Mouse (Mus musculus) embryonic facial prominence, embryonic 11.5 days (tissue): ENCODE measurements around the gene Snd1. TPM values are rescaled to one million over a fixed set of nuclear protein-coding genes. Genes with fewer than 3 reads are reported as not detected.

Experiments
- ATAC-seq: fragments of 200-750 bp; cut with Nextera tagmentation; replicated peaks from 2 replicates; pipeline ENCODE4 v1.8.0; 2017; ENCODE audit warnings: low read depth; ENCODE audit not compliant: insufficient number of reproducible peaks, low FRiP score, low TSS enrichment
- DNase-seq: peaks from one replicate; pipeline ENCODE4 v3.0.0-alpha.2; 2015; ENCODE audit warnings: low spot score
- H3K27ac ChIP-seq: fragments of 300-500 bp; sonication (generic); replicated peaks from 2 replicates; pipeline ENCODE4 v1.5.1; 2014; ENCODE audit warnings: mild to moderate bottlenecking, low read depth, low read length, control low read depth
- H3K27me3 ChIP-seq: fragments of 300-500 bp; sonication (generic); 2 replicates; pipeline ENCODE4 v1.6.1; 2014; ENCODE audit warnings: mild to moderate bottlenecking, low read length, moderate library complexity, mixed read lengths; ENCODE audit not compliant: control insufficient read depth, insufficient read depth
- H3K36me3 ChIP-seq: fragments of 300-500 bp; sonication (generic); replicated peaks from 2 replicates; pipeline ENCODE4 v1.6.1; 2014; ENCODE audit warnings: low read depth, mild to moderate bottlenecking, low read length, moderate library complexity, mixed read lengths; ENCODE audit not compliant: control insufficient read depth, insufficient read depth
- H3K4me1 ChIP-seq: fragments of 300-500 bp; sonication (generic); 2 replicates; pipeline ENCODE4 v1.6.1; 2014; ENCODE audit warnings: low read length, mixed read lengths; ENCODE audit not compliant: control insufficient read depth, insufficient read depth
- H3K4me2 ChIP-seq: fragments of 300-500 bp; sonication (generic); 2 replicates; pipeline ENCODE4 v1.6.1; 2014; ENCODE audit warnings: low read depth, mild to moderate bottlenecking, control low read depth, low read length, moderate library complexity
- H3K4me3 ChIP-seq: fragments of 300-500 bp; sonication (generic); 2 replicates; pipeline ENCODE4 v1.5.1; 2014; ENCODE audit warnings: low read depth, low read length, control low read depth
- H3K9ac ChIP-seq: fragments of 300-500 bp; sonication (generic); replicated peaks from 2 replicates; pipeline ENCODE4 v1.6.1; 2014; ENCODE audit warnings: mild to moderate bottlenecking, control low read depth, low read length
- H3K9me3 ChIP-seq: fragments of 300-500 bp; sonication (generic); replicated peaks from 2 replicates; pipeline ENCODE4 v1.6.1; 2016; ENCODE audit warnings: mild to moderate bottlenecking, low read length, inconsistent platforms, mixed read lengths; ENCODE audit not compliant: control insufficient read depth
- WGBS: fragments of 180-500 bp; shearing (Covaris S2); extraction: QIAGEN DNeasy Blood & Tissue Kit; methylation state at CpG from one replicate; pipeline ENCODE4 v1.1.7; 2014; 5-methylcytosine and 5-hydroxymethylcytosine counted together
- polyA plus RNA-seq: library from polyadenylated mRNA; unstranded; fragments of >200 nt; fragmentation: Nextera tagmentation; extraction: Ambion mirVana; gene quantifications from 2 replicates; pipeline ENCODE4 v1.2.1, GENCODE M21; 2014

Snd1 gene
- polyA plus RNA-seq, 1 experiment from 2014 or later: 92.6 TPM

DNA sequence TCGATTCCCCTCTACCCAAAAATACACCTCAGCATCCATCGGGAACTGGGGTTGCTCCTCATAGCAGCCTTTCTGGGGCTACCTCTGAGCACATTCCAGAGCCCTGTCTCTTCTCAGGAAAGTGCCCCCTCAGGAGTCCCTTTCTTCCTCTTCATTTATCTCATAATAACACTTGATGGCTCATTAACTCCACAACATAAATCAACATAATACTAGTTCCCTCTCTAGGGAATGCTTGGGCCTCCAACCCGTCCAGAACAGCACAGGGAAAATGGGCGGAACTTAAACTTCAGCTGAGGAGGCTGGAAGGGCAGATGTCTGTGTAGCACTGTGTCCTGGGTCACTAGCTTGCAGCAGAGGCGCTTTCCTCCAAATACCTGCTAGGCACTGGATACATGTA is 488.2 kb downstream of the Snd1 start:
- Histone ChIP-seq H3K9me3 (no peaks in the 10 kb centered on the region), H3K36me3 (no peaks in the 10 kb centered on the region), H3K27me3 (no peaks in the 10 kb centered on the region), H3K4me3 (no peak overlapping the region), H3K9ac (no peak overlapping the region), H3K27ac (no peak overlapping the region), H3K4me2 (no peak overlapping the region), H3K4me1 (no peaks in the 10 kb centered on the region)
- 54% methylated on average over 5 of the region's 5 CpGs for WGBS
- no peak for DNase-seq
- ATAC-seq: no peak

DNA sequence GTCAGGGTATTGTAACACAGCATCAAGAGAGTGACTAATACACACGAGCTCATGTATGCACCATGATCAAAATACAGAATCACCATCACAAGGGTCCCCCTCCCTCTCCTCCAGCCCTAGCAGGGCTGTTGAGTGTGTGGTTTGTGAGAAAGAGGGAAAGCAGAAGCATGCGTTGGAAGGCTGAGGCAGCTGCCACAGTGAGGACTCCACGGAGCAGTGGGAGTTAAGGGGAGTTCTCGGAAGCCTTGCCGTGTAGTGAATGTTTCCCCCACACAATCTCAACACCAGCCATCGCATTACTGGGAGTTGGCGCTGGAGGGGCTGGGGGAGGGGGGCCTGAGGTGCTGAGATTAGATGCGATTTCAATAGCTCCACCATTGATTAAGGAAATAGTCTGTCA is 490.3 kb downstream of the Snd1 start:
- 60% methylated on average over 8 of the region's 8 CpGs for WGBS
- H3K36me3 ChIP-seq: no peaks in the 10 kb centered on the region
- DNase-seq (no peak), ATAC-seq (no peak)
- no peaks in the 10 kb centered on the region for H3K9me3 ChIP-seq
- H3K4me2 ChIP-seq: no peak overlapping the region
- no peak overlapping the region for H3K27ac ChIP-seq
- no peak overlapping the region for H3K4me3 ChIP-seq
- no peak overlapping the region for H3K9ac ChIP-seq
- H3K27me3 ChIP-seq: no peaks in the 10 kb centered on the region
- H3K4me1 ChIP-seq: no peaks in the 10 kb centered on the region

DNA sequence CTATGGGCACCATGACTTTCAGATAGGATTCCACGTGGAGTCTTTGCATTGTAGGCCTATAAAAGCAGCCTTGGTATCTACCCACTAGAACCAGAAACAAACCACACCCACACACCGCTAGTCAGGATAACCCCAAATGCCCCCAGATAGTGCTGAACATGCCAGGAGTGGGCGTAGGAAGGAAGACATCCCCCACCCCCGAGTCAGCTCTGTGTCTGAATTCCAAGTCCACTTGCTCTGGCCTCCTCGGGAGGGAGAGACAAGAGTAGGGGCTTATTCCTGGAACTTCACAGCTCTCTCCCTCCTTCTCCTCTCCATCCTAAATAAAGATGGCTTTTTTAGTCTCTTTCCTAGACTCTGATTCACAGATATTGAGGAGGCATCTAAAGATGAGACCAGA is 494.7 kb downstream of the Snd1 start:
- DNase-seq: no peak
- no peak for ATAC-seq
- 63% methylated on average over 5 of the region's 5 CpGs for WGBS

DNA sequence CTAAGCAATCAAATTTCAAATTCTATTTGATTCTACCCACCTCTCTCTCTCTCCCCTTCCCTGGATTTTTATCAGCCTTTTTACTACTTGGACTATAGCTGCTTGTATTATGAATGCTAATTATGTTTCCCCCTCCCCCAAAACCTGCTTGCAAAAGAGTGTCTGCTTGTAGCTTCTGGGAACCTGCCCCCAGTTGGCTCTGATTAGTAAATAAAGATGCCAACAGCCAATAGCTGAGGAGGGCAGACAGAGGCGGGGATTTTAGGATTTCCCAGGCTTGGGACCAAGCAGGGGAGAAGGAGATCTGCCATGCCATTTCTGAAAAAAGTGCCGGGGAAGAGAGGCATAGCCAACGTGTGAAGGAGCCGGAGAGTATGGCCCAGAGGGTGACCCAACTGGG is 495.8 kb downstream of the Snd1 start:
- Histone ChIP-seq H3K4me1 (no peaks in the 10 kb centered on the region), H3K27ac (no peak overlapping the region), H3K4me2 (no peak overlapping the region), H3K9ac (no peak overlapping the region), H3K9me3 (no peaks in the 10 kb centered on the region), H3K27me3 (no peaks in the 10 kb centered on the region), H3K4me3 (no peak overlapping the region), H3K36me3 (no peaks in the 10 kb centered on the region)
- DNase-seq: no peak
- no peak for ATAC-seq
- WGBS: 47% methylated on average over 4 of the region's 4 CpGs

More for the DNA sequence above, 494.7 kb downstream of the Snd1 start:
- Histone ChIP-seq H3K27ac (no peak overlapping the region), H3K27me3 (no peaks in the 10 kb centered on the region), H3K9me3 (no peaks in the 10 kb centered on the region), H3K4me1 (no peaks in the 10 kb centered on the region), H3K4me3 (no peak overlapping the region), H3K36me3 (no peaks in the 10 kb centered on the region), H3K9ac (no peak overlapping the region), H3K4me2 (no peak overlapping the region)

DNA sequence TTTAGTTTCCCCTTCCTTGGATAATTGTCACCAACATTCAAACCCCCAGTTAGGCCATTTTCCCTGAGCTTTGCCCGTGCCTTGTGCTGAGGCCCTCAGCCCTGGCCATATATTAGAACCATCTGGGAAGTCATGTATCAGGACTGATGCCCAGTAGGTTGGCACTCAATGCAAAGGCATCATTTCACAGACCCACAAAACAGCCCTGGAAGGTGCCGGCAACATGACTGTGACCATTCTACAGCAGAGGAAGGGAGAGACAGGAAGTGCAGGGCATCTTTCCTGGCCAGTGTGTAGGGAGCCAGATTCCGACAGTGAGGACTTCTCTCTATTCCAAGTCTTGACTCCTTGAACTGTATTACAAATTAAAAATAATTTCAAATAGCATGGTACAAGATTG is 499.6 kb downstream of the Snd1 start:
- 82% methylated on average over 3 of the region's 3 CpGs for WGBS

DNA sequence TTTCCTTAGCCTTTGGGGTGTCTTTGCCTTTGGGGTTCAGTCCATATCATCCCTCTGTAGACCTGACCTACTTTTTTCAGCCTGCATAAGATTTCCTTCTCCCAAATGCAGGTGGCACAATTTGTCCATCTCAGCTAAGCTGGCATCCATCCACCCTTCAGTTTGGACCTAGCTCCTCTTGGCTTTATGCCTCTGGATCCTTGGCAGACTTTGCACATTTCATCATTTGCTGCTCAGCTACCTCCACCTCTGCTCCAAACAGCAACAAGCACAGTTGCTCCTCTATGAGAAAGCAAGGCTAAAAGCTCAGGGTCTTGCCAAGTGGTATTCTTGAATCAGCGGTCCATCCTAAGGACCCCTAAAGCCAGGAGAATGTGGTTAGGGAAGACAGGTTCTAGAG is 500.2 kb downstream of the Snd1 start:
- Histone ChIP-seq H3K4me2 (no peak overlapping the region), H3K27ac (no peak overlapping the region), H3K9me3 (no peaks in the 10 kb centered on the region), H3K4me3 (no peak overlapping the region), H3K4me1 (no peaks in the 10 kb centered on the region), H3K36me3 (no peaks in the 10 kb centered on the region), H3K27me3 (peaks cover 5% of the 10 kb centered on the region), H3K9ac (no peak overlapping the region)
- ATAC-seq: no peak
- DNase-seq: no peak
- 90% methylated on average over 1 of the region's 1 CpGs for WGBS

More for the DNA sequence above, 499.6 kb downstream of the Snd1 start:
- DNase-seq (no peak), ATAC-seq (no peak)
- no peak overlapping the region for H3K27ac ChIP-seq
- H3K4me1 ChIP-seq: no peaks in the 10 kb centered on the region
- H3K4me3 ChIP-seq: no peak overlapping the region
- no peaks in the 10 kb centered on the region for H3K36me3 ChIP-seq
- H3K9me3 ChIP-seq: no peaks in the 10 kb centered on the region
- no peak overlapping the region for H3K4me2 ChIP-seq
- H3K9ac ChIP-seq: no peak overlapping the region
- no peaks in the 10 kb centered on the region; the same call in 1 of the 2 replicates for H3K27me3 ChIP-seq

DNA sequence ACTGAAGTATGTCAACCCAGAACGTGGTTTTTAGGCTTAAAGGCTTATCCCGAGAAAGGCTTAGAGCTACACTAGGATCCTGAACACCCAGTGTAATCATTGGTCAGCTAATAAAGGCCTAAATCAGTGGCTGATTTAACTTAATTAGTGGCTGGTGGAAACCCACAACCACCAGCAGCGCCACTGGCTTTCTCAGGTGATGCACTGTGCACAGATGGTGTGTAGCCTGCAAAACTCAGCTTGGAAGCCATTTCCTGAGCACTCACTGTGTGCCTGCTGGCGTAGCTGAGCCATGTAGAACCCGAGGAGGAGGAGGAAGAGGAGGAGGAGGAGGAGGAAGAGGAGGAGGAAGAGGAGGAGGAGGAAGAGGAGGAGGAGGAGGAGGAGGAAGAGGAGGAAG is 503.1 kb downstream of the Snd1 start:
- Histone ChIP-seq H3K4me3 (no peak overlapping the region), H3K4me2 (no peak overlapping the region), H3K4me1 (peaks cover 3% of the 10 kb centered on the region), H3K9ac (no peak overlapping the region), H3K27me3 (peaks cover 26% of the 10 kb centered on the region), H3K9me3 (no peaks in the 10 kb centered on the region), H3K36me3 (no peaks in the 10 kb centered on the region), H3K27ac (no peak overlapping the region)
- no peak for DNase-seq
- WGBS: 54% methylated on average over 5 of the region's 5 CpGs
- no peak for ATAC-seq

DNA sequence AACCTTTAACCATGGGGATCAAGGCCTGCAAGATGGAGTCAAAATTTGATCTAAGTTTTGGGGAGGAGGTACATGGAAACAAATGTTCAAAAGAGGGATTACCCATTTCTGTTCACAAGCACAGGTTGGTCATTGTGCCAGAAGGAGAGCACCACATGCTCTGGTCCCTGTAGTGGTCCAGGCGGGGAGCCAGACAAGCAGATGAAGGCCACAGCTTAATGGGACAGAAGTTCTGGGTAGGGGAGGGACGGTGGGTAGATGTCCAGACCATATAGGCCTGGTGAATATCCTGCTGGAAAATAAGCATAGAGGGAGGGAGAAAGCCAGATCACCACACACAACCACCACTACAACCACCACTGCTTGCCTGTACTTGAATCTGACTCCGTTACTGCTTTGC is 503.9 kb downstream of the Snd1 start:
- Histone ChIP-seq H3K27me3 (peaks cover 26% of the 10 kb centered on the region), H3K27ac (no peak overlapping the region), H3K36me3 (no peaks in the 10 kb centered on the region), H3K4me3 (no peak overlapping the region), H3K9ac (no peak overlapping the region), H3K9me3 (no peaks in the 10 kb centered on the region), H3K4me2 (no peak overlapping the region), H3K4me1 (peaks cover 3% of the 10 kb centered on the region)
- ATAC-seq (no peak), DNase-seq (no peak)
- WGBS: 88% methylated on average over 3 of the region's 3 CpGs
